Mouse (Mus musculus) megakaryocyte-erythroid progenitor cell, adult 5-6 weeks (primary cell): Measurements from ENCODE around the gene Trib2. TPM values are rescaled to one million over a fixed set of nuclear protein-coding genes. Genes with fewer than 3 reads are reported as not detected.

Experiments used
- ATAC-seq: replicated peaks from 2 replicates; pipeline ENCODE4 v1.8.0; 2016; ENCODE audit warnings: mild to moderate bottlenecking, inconsistent platforms; ENCODE audit not compliant: severe bottlenecking, poor library complexity, low FRiP score, low TSS enrichment
- total RNA-seq, 2 experiments: library from RNA; stranded (forward) in 1 of 2; stranded (reverse) in 1 of 2; fragments of 200-1000, 215-1000 nt in 1 of 2; fragments of >200 nt in 1 of 2; fragmentation: Nextera tagmentation in 1 of 2; gene quantifications; 2 replicates each; pipeline ENCODE4 v1.2.3; 2014 to 2017

The Trib2 gene
- total RNA-seq, 2 experiments from 2014 or later, result 55.4 to 71.0 TPM

- no peak for ATAC-seq
Measured at GRCm38 (mm10) chr12:15777047-15777446, 39.7 kb downstream of the Trib2 start.

DNA sequence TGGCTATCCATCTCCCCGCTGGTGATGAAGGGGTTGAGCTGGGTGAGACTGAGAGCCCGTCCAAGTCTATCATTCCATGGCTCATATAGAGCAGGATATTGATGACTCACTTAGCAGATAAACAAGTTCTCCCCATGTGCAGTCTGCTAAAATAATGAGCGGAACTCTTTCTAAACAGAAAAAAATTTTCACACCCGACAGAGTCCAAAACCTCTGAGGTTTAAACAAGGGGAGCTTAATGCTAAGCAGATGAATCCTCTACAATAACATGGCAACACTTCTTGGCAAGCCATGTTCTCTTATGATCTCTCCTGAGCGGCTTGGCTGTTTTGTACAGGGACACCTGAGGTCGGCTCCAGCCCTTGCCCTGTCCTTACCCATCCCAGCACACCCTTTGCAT lies 45.0 kb downstream of the Trib2 start:
- ATAC-seq, result no peak

- no peak for ATAC-seq
Measured at GRCm38 (mm10) chr12:15768536-15768935, 48.2 kb downstream of the Trib2 start.

GRCm38 (mm10) chr12:15765996-15766395 lies 50.7 kb downstream of the Trib2 start:
- no peak for ATAC-seq

- ATAC-seq, result no peak
Measured at GRCm38 (mm10) chr12:15765238-15765637, 51.5 kb downstream of the Trib2 start.

DNA sequence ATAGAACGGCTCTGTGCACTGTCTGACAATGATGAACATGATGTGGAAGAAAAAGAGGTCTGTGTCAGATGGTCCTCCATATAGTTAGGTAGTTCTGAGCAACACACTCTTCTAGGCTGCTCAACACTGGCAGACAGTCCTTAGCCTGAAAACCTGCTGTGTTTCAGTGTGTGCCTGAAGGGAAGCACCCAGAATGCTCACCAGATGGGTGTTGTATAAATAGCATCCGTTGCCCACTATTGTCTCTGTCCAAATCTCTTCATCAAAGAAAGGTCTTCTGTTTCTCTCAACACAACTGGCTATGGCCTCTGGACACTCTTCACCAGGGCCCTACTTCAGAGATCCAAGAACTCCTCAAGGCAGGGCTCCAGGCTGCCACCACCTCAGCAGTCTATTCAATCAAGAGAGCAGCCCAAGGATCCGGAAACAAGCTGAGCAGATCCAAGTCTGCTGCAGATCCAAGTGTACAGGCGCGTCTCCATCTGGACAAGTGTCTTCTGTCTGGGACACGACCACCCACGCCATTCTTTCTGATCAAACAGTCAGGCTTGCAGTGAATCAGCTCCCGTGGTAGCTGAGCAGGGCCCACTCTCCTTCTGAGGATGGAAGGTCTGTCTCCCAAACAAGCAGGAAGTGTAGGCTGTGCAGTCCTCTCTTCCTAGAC lies 55.1 kb downstream of the Trib2 start:
- no peak for ATAC-seq

DNA sequence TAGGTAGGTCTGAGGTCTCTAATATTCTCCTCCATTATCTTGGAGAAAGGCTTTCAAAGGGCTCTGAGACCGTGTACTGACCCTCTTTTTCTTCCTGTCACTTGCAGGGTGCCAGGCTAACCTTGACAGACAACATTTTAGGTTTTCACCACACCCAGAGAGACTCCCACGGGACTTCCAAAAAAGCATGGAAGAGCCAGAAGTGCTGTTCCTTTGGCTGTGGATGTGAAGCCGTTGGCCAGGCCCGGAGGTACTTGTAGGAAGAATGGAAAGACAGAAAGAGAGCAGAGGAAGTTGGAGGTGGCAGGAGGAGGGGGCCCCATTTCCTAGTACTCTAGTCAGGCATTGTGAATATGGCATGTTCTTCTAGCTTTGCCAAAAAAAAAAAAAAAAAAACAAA lies 56.0 kb downstream of the Trib2 start:
- ATAC-seq, result no peak

- no peak for ATAC-seq
Measured at GRCm38 (mm10) chr12:15758866-15759265, 57.9 kb downstream of the Trib2 start.

DNA sequence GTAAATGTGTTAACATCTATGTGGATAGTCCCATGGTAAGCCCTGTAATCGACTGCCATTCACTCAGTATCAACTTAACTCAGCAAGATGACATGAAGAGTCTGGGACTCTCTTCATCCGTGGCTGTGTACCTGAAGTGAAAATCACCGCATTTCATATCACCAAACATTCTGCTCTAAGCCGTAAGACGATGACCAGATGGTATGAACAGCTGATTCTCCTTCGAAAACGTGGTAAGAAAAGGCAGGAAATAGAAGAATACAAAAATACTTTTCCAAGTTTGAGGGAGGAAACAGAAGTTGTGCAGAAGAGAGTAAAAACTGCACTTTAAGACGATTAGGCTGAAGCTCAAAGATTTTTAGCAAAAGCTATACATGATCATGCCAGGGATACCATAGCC lies 59.4 kb downstream of the Trib2 start:
- ATAC-seq, result no peak

DNA sequence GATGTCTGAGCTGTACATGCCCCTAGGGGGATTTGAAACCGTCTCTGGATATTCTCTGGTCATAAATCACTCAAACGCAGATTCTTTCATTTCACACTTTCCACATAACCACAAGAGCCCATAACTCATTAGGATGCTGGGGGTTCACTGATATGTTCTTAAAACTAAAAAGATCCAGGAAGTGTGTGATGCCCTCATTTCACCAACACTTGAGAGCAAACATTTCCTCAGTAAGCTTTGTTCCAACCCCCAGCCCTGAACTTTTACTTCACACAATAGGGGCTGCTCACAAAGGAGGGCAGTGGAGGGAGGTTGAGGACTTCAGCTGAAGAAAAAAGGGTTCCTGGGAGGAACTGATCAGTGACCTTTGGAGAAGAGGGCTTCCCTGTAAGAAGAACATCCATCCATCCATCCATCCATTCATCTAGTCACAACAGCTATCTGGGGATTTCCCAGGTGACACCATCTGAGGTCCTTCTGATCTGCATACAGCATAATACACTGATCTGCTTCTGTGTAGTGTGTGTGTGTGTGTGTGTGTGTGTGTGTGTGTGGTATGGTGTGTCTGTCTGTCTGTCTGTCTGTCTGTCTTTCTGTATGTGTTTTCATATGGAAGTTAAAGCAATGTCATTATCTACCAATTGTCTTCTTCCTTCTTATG lies 61.6 kb downstream of the Trib2 start:
- no peak for ATAC-seq

GRCm38 (mm10) chr12:15754602-15755001 lies 62.1 kb downstream of the Trib2 start:
- no peak for ATAC-seq

- no peak for ATAC-seq
Measured at GRCm38 (mm10) chr12:15749646-15750195, 67.0 kb downstream of the Trib2 start.

DNA sequence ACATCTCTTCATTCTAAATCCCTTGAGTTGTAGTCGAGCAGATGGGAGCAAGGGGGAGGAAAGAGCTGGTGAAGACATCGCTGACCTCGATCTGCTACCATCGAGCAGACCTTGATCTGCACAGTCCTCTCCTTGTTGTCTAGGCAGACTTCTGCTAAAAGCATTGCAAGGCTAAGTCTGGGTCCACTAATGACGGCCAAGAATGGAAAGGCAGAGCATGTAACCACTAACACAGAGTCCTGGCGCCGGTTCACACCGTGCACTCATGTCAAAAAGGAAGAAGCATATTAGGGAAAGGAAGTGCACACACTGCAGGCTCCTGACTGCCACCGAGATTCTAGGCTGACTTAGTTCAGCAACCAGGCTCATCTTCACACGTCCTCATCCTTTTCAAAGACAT lies 71.0 kb downstream of the Trib2 start:
- ATAC-seq, result no peak
